Mouse (Mus musculus): Measurements from ENCODE around the gene Tbc1d25.

- no peak for TF ChIP-seq CTCF (IDR thresholded peaks at IDR 0.05; ENCODE audit: borderline replicate concordance, insufficient read depth, low read depth, low read length)
- TF ChIP-seq POLR2A (IDR thresholded peaks at IDR 0.05; ENCODE audit: borderline replicate concordance, insufficient read depth, low read length) = no peak
These were observed 32.2 kb downstream of the Tbc1d25 start for GRCm38 (mm10) chrX:8143750-8144149.
